In genomic region chr4:34843839-34844238, GRCm38 (mm10) we compare ENCODE assay signal across 25 mouse cellular contexts. TPM values are rescaled to one million over a fixed set of nuclear protein-coding genes. Genes with fewer than 3 reads are reported as not detected.
DNase-seq lines count a peak whose midpoint lies in the region; ATAC-seq and TF ChIP-seq lines count a peak whose summit lies in the region.
"Had no signal": no experiment of that assay in that cellular context is flagged by ENCODE, and none has a peak within 500 bp of the region (broad histone marks: within the 10 kb centered on the region; RNA-seq: fewer than 3 reads in every experiment).

No protein-coding gene starts in this region.

- no peak for TF ChIP-seq CTCF in liver, postnatal 0 days (IDR thresholded peaks at IDR 0.05; ENCODE audit: low read depth)

- no peak overlapping the region for H3K4me3 ChIP-seq in liver, postnatal 0 days (ENCODE audit: low read depth, low read length)
- H3K4me3 ChIP-seq in liver, embryonic 12.5 days, result no peak overlapping the region
- H3K4me3 ChIP-seq in midbrain, embryonic 11.5 days (ENCODE audit: low read depth, low read length), result no peak overlapping the region
- H3K4me3 ChIP-seq: heart, embryonic 12.5 days; hindbrain, embryonic 10.5 days; hindbrain, embryonic 15.5 days had no signal

- ATAC-seq in frontal cortex, adult (ENCODE audit: low TSS enrichment), result peak; percentile 31; the same call in 1 of the 2 replicates
- no peak for ATAC-seq in liver, postnatal 0 days
- ATAC-seq in liver, embryonic 12.5 days, result no peak
- peak; percentile 54; the same call in 1 of the 2 replicates for ATAC-seq in common myeloid progenitor, adult 5-6 weeks (replicated peaks; ENCODE audit: low read depth, poor library complexity, severe bottlenecking)
- ATAC-seq in megakaryocyte-erythroid progenitor cell, adult 5-6 weeks (replicated peaks; ENCODE audit: low FRiP score, low TSS enrichment, poor library complexity, severe bottlenecking), result peak; percentile 44; the same call in 1 of the 2 replicates
- ATAC-seq in midbrain, embryonic 11.5 days (ENCODE audit: low FRiP score), result no peak
- ATAC-seq: activated CD4-positive, CD25-positive, alpha-beta regulatory T cell, adult 4 months; forebrain, postnatal 0 days had no signal

- no peaks in the 10 kb centered on the region for H3K27me3 ChIP-seq in liver, postnatal 0 days (ENCODE audit: insufficient read depth, low read length)
- no peaks in the 10 kb centered on the region for H3K27me3 ChIP-seq in liver, embryonic 12.5 days (replicated peaks)
- no peaks in the 10 kb centered on the region for H3K27me3 ChIP-seq in midbrain, embryonic 11.5 days (ENCODE audit: control insufficient read depth, insufficient read depth, low read length)
- H3K27me3 ChIP-seq: heart, embryonic 12.5 days; hindbrain, embryonic 15.5 days had no signal

- peaks cover 23% of the 10 kb centered on the region for H3K4me1 ChIP-seq in liver, postnatal 0 days (ENCODE audit: insufficient read depth)
- peaks cover 19% of the 10 kb centered on the region for H3K4me1 ChIP-seq in liver, embryonic 12.5 days
- 0 out of 2 replicates have a peak, but pooled peaks cover 2% of the 10 kb centered on the region for H3K4me1 ChIP-seq in midbrain, embryonic 11.5 days (ENCODE audit: control insufficient read depth, insufficient read depth, low read length)
- H3K4me1 ChIP-seq: hindbrain, embryonic 10.5 days had no signal

- 90% methylated on average over 1 of the region's 1 CpGs for WGBS in liver, postnatal 0 days (ENCODE audit: insufficient replicate concordance)
- WGBS in liver, embryonic 12.5 days (ENCODE audit: insufficient replicate concordance), result 81% methylated on average over 1 of the region's 1 CpGs
- 97% methylated on average over 1 of the region's 1 CpGs for WGBS in midbrain, embryonic 11.5 days

- no peaks in the 10 kb centered on the region for H3K9me3 ChIP-seq in liver, postnatal 0 days (ENCODE audit: low read length)
- H3K9me3 ChIP-seq in liver, embryonic 12.5 days (replicated peaks), result no peaks in the 10 kb centered on the region
- no peaks in the 10 kb centered on the region for H3K9me3 ChIP-seq in midbrain, embryonic 11.5 days (ENCODE audit: control insufficient read depth, low read length)
- H3K9me3 ChIP-seq: heart, embryonic 12.5 days; hindbrain, embryonic 10.5 days; hindbrain, embryonic 15.5 days had no signal

- no peak for TF ChIP-seq EP300 in liver, postnatal 0 days (IDR thresholded peaks at IDR 0.05; ENCODE audit: low read depth)

- peak overlapping the region; percentile 16; the same call in 1 of the 2 replicates for H3K4me2 ChIP-seq in liver, postnatal 0 days (ENCODE audit: low read depth, low read length)
- no peak overlapping the region for H3K4me2 ChIP-seq in liver, embryonic 12.5 days
- no peak overlapping the region for H3K4me2 ChIP-seq in midbrain, embryonic 11.5 days
- H3K4me2 ChIP-seq: heart, embryonic 12.5 days; hindbrain, embryonic 15.5 days had no signal

- no peak overlapping the region for H3K9ac ChIP-seq in liver, postnatal 0 days (replicated peaks)
- H3K9ac ChIP-seq in liver, embryonic 12.5 days, result no peak overlapping the region
- H3K9ac ChIP-seq in midbrain, embryonic 11.5 days (ENCODE audit: low read length), result no peak overlapping the region
- H3K9ac ChIP-seq: forebrain, postnatal 0 days; heart, embryonic 12.5 days; hindbrain, embryonic 15.5 days had no signal

- DNase-seq in frontal cortex, postnatal 25 days (ENCODE audit: low spot score in 2 of 2), result no peak
- DNase-seq in liver, postnatal 0 days, result no peak
- no peak for DNase-seq in spleen, postnatal 36 days (ENCODE audit: low spot score in 2 of 2)
- DNase-seq in midbrain, embryonic 11.5 days (ENCODE audit: low spot score, missing footprints), result no peak
- DNase-seq: adrenal gland, postnatal 25 days; cerebellum, adult 18-20 months; cerebellum, adult 9-11 months; cerebellum, postnatal 36 days; forebrain, postnatal 0 days; gastrocnemius, postnatal 10 days; kidney, adult 18-20 months had no signal

- no peak overlapping the region for H3K27ac ChIP-seq in liver, postnatal 0 days (ENCODE audit: low read depth)
- H3K27ac ChIP-seq in liver, embryonic 12.5 days, result no peak overlapping the region
- H3K27ac ChIP-seq in midbrain, embryonic 11.5 days (ENCODE audit: low read depth, low read length), result no peak overlapping the region
- H3K27ac ChIP-seq: hindbrain, embryonic 10.5 days; hindbrain, embryonic 15.5 days had no signal

- H3K36me3 ChIP-seq in liver, postnatal 0 days (replicated peaks; ENCODE audit: insufficient read depth, low read length), result peaks cover 3% of the 10 kb centered on the region
- H3K36me3 ChIP-seq in liver, embryonic 12.5 days, result peaks cover 5% of the 10 kb centered on the region
- H3K36me3 ChIP-seq in midbrain, embryonic 11.5 days (ENCODE audit: control insufficient read depth, insufficient read depth, low read length), result no peaks in the 10 kb centered on the region

RNA-seq across cellular contexts. Expression of gene Zfp292, which starts 38.9 kb away (rescaled TPM):
- polyA plus RNA-seq in liver, postnatal 0 days (2015; fragmentation: Nextera tagmentation; extraction: Ambion mirVana), result 3.6 and 4.5 TPM in 2 replicates
- polyA plus RNA-seq in liver, embryonic 12.5 days (2016; fragmentation: Nextera tagmentation; extraction: Ambion mirVana), result 7.1 and 7.9 TPM in 2 replicates
- 44.1 and 50.7 TPM in 2 replicates for total RNA-seq in common myeloid progenitor, adult 5-6 weeks (2017)
- total RNA-seq in megakaryocyte-erythroid progenitor cell, adult 5-6 weeks (2014; fragmentation: Nextera tagmentation), result 25.4 and 35.3 TPM in 2 replicates
- total RNA-seq in megakaryocyte-erythroid progenitor cell, adult 5-6 weeks (2017), result 21.8 and 37.4 TPM in 2 replicates
- 40.1 and 47.2 TPM in 2 replicates for polyA plus RNA-seq in midbrain, embryonic 11.5 days (2014; fragmentation: Nextera tagmentation; extraction: Ambion mirVana)

RNA-seq across cellular contexts. Expression of gene Cga, which starts 49.7 kb away (rescaled TPM):
- 2.0 and 2.2 TPM in 2 replicates for polyA plus RNA-seq in liver, postnatal 0 days (2015; fragmentation: Nextera tagmentation; extraction: Ambion mirVana)
- 0.20 TPM in 1 of 2 replicates, not detected in the other for polyA plus RNA-seq in liver, embryonic 12.5 days (2016; fragmentation: Nextera tagmentation; extraction: Ambion mirVana)
- total RNA-seq in common myeloid progenitor, adult 5-6 weeks (2017), result not detected in 2 replicates
- 2.5 TPM in 1 of 2 replicates, not detected in the other for total RNA-seq in megakaryocyte-erythroid progenitor cell, adult 5-6 weeks (2014; fragmentation: Nextera tagmentation)
- total RNA-seq in megakaryocyte-erythroid progenitor cell, adult 5-6 weeks (2017), result not detected in 2 replicates
- not detected in 2 replicates for polyA plus RNA-seq in midbrain, embryonic 11.5 days (2014; fragmentation: Nextera tagmentation; extraction: Ambion mirVana)
- total RNA-seq: adrenal gland, adult 18-20 months; adrenal gland, postnatal 25 days; forebrain, postnatal 0 days; gastrocnemius, postnatal 10 days; gastrocnemius, postnatal 4 days; heart, adult 8-10 months; heart, postnatal 25 days had no signal
- polyA plus RNA-seq: activated CD4-positive, CD25-positive, alpha-beta regulatory T cell, adult 4 months; forebrain, embryonic 11.5 days; forebrain, postnatal 0 days; heart, embryonic 12.5 days; heart, embryonic 16.5 days; hindbrain, embryonic 15.5 days had no signal

Comparison
In these comparisons a context has a peak if more than half of its experiments do, and no peak if none do; other contexts are left out.
1. ATAC-seq: peak in frontal cortex, adult (single experiment), common myeloid progenitor, adult 5-6 weeks (single experiment) and megakaryocyte-erythroid progenitor cell, adult 5-6 weeks (single experiment); none in liver, postnatal 0 days (single experiment), liver, embryonic 12.5 days (single experiment) and midbrain, embryonic 11.5 days (single experiment).